Mouse (Mus musculus) layer of hippocampus, adult 11-12 months (tissue): Measurements from ENCODE around the gene Sugct.

Source experiments
- DNase-seq: peaks from one replicate; pipeline ENCODE4 v3.0.0; 2022; ENCODE audit warnings: low spot score

The Sugct gene

DNA sequence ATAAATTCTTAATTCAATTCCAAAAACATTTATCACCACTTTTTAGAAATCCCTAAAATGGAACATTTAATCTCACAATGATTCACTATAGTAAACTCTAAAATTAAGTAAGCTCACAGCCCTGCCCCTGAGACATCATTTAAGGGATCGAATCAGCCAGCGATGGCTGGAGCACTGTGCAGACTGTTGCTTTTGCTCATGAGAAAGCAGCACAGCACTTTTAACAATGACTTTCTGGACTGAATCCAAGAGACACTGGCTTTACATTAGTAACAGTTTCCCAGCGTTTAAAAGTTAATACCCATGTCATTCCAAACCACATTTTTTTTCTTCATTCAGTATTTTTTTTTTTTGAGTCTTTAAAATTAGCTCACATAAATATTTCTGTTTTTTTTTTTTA is 398.9 kb downstream of the Sugct start:
- no peak for DNase-seq

GRCm38 (mm10) chr13:17291057-17291456 is 404.3 kb downstream of the Sugct start:
- no peak for DNase-seq

GRCm38 (mm10) chr13:17288377-17288776 is 407.0 kb downstream of the Sugct start:
- DNase-seq = no peak

GRCm38 (mm10) chr13:17245936-17246335 is 449.4 kb downstream of the Sugct start:
- no peak for DNase-seq

GRCm38 (mm10) chr13:17216524-17216923 is 478.8 kb downstream of the Sugct start:
- DNase-seq = no peak

DNA sequence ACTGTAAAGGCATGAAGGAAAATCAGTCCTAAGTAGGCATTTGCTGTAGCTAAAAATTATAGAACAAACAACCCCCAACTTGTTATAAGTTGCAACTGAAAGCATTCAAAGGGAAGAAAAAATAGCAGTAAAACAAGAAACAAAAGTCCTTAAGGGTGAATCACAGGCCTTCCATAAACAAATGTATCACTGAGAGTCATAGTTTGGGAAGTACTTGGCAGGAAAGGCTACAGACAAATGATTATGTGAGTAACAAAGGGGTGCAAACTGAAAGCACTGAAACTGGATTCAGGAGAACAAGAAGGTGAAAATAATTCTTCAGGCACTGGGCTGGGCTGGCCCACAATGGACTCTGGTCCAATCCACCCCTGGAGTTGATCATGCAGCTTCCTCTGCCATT is 482.7 kb downstream of the Sugct start:
- DNase-seq = no peak

DNA sequence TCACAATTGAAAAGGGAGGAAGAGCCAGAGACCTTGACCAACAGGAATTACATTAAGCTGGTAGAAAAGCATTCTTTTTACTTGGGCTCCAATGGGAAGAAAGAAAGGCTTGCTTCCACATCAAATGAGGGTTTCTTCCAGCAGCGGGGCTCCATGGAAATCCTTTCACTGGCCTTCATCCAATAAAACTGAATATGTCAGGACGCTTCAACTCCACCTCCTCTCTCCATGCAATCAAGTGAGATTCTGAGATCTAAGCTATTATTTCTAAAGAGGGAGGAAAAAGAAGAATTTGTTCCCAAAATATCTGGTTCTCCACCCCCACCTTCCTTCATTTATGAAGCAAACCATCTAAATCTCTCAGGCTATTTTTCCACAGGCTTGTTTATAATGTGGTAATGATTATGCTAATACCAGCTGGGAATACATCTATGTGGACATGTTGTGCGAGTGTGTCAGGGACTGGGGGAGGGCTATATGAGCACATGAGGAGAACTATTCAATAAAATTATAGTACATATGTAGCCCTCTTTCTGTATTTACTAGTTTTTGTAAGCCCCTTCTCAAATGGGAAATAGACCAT is 505.1 kb downstream of the Sugct start:
- no peak for DNase-seq

- no peak for DNase-seq
Measured at GRCm38 (mm10) chr13:17185253-17185652, 510.1 kb downstream of the Sugct start.

GRCm38 (mm10) chr13:17165917-17166316 is 529.4 kb downstream of the Sugct start:
- DNase-seq = no peak

DNA sequence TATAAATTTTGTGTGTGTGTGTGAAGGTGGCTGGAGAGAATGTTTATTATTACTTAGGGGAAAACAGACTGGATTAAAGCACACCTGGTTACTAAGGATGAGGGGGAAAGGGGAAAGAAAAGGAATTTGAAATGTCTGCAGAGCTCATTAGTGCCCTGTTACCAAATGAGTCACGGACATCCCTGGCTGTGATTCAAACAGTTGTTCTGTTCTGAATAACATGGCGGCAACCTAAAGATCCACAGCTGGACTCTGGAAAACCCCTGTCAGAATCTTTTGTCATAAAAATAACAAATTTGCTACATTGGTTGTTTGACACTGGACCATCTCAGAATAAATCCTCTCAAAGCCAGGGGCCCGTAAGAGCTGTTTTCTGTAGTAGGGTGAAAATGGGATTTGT is 530.6 kb downstream of the Sugct start:
- no peak for DNase-seq

GRCm38 (mm10) chr13:17146441-17146992 is 548.8 kb downstream of the Sugct start:
- DNase-seq = no peak

GRCm38 (mm10) chr13:17116073-17116472 is 579.3 kb downstream of the Sugct start:
- no peak for DNase-seq

DNA sequence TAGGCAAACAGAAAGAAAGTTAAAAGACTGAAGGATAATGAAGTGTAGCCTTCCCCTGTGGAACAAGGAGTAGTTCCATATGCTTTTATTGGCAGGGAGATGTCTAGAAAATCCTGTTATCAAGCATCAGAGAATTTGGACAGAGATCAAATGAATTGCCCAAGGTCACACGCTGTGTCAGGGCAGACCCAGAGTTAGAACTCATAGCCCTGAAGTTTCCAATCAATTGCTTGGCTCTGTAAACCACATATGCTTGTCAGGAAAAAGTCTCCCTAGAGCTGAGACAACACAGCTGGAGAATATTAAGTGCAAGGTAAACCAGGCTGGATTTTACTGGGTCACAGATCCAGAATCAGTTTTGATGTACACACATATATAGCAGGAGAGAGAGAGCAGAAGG is 593.0 kb downstream of the Sugct start:
- no peak for DNase-seq

DNA sequence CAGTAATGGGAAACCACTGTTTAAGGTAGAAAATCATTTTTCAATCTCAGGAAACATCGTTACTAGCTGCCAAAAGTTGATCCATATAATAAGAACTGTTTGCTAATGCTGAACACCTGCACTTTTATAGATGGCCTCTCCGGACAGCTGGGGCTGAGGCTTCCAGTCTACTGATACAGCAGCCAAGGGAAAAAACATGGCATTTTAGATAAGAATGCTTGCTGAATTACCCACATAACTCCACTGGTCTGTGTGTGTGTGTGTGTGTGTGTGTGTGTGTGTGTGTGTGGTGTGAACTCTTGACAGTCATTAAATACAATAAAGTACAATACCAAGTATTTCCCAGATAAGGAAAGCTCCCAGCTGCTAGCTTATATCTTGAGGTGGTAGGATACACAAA is 608.8 kb downstream of the Sugct start:
- DNase-seq = no peak

DNA sequence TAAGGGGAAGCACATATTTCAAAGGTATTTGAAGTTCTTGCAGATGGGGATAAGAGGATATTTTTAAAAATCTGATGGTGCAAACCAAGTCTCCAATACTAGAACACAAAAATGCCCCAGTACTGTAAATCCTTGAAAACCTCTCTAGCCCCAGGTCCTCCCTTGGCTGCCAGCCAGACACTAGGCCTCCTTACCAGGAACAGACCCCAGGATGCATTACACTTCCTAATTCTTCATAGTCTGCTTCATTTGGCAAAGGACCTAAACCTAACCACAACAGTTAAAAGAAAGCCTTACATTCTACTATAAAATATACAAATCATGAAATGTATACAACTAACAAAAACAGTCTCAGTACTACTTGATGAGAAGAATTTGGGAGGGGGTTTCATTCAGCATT is 609.2 kb downstream of the Sugct start:
- no peak for DNase-seq

- no peak for DNase-seq
Measured at GRCm38 (mm10) chr13:17084946-17085852, 610.2 kb downstream of the Sugct start.

GRCm38 (mm10) chr13:17081618-17082017 is 613.7 kb downstream of the Sugct start:
- no peak for DNase-seq

- DNase-seq = no peak
Measured at GRCm38 (mm10) chr13:17065552-17065951, 629.8 kb downstream of the Sugct start.

GRCm38 (mm10) chr13:17056650-17057049 is 638.7 kb downstream of the Sugct start:
- DNase-seq = no peak

GRCm38 (mm10) chr13:17043426-17044224 is 651.7 kb downstream of the Sugct start:
- no peak for DNase-seq

GRCm38 (mm10) chr13:17042332-17042731 is 653.0 kb downstream of the Sugct start:
- no peak for DNase-seq

- DNase-seq = no peak
Measured at GRCm38 (mm10) chr13:17039727-17040126, 655.6 kb downstream of the Sugct start.
